Mouse (Mus musculus) stomach, embryonic 14.5 days (tissue): ENCODE results near the gene Pnrc2. TPM values are rescaled to one million over a fixed set of nuclear protein-coding genes. Genes with fewer than 3 reads are reported as not detected.
A peak's percentile ranks its signal among the peaks of the same experiment; 100 is the strongest.

Source experiments
- ATAC-seq: fragments of 200-750 bp; cut with Nextera tagmentation; 2 replicates; pipeline ENCODE4 v1.8.0; 2017; ENCODE audit warnings: low read depth, moderate TSS enrichment; ENCODE audit not compliant: insufficient number of reproducible peaks, insufficient read depth, low FRiP score
- H3K27ac ChIP-seq: fragments of 300-500 bp; sonication (generic); 2 replicates; pipeline ENCODE4 v1.5.1; 2014; ENCODE audit warnings: mild to moderate bottlenecking, low read length, moderate library complexity, mixed read lengths
- H3K27me3 ChIP-seq: fragments of 300-500 bp; sonication (generic); 2 replicates; pipeline ENCODE4 v1.6.1; 2014; ENCODE audit warnings: low read length, control low read depth, mixed read lengths; ENCODE audit not compliant: control insufficient read depth, insufficient read depth
- H3K36me3 ChIP-seq: fragments of 300-500 bp; sonication (generic); 2 replicates; pipeline ENCODE4 v1.6.1; 2014; ENCODE audit warnings: mild to moderate bottlenecking, control low read depth, low read length, moderate library complexity, mixed read lengths; ENCODE audit not compliant: control insufficient read depth, insufficient read depth
- H3K4me1 ChIP-seq: fragments of 300-500 bp; sonication (generic); 2 replicates; pipeline ENCODE4 v1.6.1; 2014; ENCODE audit warnings: low read length, control low read depth, mixed read lengths; ENCODE audit not compliant: control insufficient read depth, insufficient read depth
- H3K4me2 ChIP-seq: fragments of 300-500 bp; sonication (generic); replicated peaks from 2 replicates; pipeline ENCODE4 v1.6.1; 2014; ENCODE audit warnings: low read depth, low read length, control low read depth
- H3K4me3 ChIP-seq: fragments of 300-500 bp; sonication (generic); 2 replicates; pipeline ENCODE4 v1.5.1; 2014; ENCODE audit warnings: low read depth, low read length, control low read depth
- H3K9ac ChIP-seq: fragments of 300-500 bp; sonication (generic); replicated peaks from 2 replicates; pipeline ENCODE4 v1.6.1; 2014; ENCODE audit warnings: low read depth, mild to moderate bottlenecking, control low read depth, low read length, moderate library complexity, mixed read lengths
- H3K9me3 ChIP-seq: fragments of 300-500 bp; sonication (generic); 2 replicates; pipeline ENCODE4 v1.6.1; 2016; ENCODE audit warnings: low read depth, low read length, control low read depth; ENCODE audit not compliant: control insufficient read depth
- WGBS: fragments of 180-500 bp; shearing (Covaris S2); extraction: QIAGEN DNeasy Blood & Tissue Kit; methylation state at CpG from one replicate; pipeline ENCODE4 v1.1.7; 2014; 5-methylcytosine and 5-hydroxymethylcytosine counted together
- polyA plus RNA-seq: library from polyadenylated mRNA; unstranded; fragments of >200 nt; fragmentation: Nextera tagmentation; extraction: Ambion mirVana; gene quantifications from 2 replicates; pipeline ENCODE4 v1.2.1, GENCODE M21; 2014

Pnrc2 gene
- polyA plus RNA-seq, 1 experiment from 2014 or later, result 172 TPM

GRCm38 (mm10) chr4:135870227-135871023 lies 3.2 kb downstream of the Pnrc2 start:
- Histone ChIP-seq H3K9me3 (no peaks in the 10 kb centered on the region), H3K27ac (no peak overlapping the region), H3K36me3 (peaks cover 21% of the 10 kb centered on the region), H3K4me3 (no peak overlapping the region), H3K4me1 (peaks cover 25% of the 10 kb centered on the region), H3K27me3 (no peaks in the 10 kb centered on the region), H3K4me2 (peak overlapping the region; percentile 65), H3K9ac (no peak overlapping the region)
- no peak for ATAC-seq
- 17% methylated on average over 2 of the region's 2 CpGs for WGBS

DNA sequence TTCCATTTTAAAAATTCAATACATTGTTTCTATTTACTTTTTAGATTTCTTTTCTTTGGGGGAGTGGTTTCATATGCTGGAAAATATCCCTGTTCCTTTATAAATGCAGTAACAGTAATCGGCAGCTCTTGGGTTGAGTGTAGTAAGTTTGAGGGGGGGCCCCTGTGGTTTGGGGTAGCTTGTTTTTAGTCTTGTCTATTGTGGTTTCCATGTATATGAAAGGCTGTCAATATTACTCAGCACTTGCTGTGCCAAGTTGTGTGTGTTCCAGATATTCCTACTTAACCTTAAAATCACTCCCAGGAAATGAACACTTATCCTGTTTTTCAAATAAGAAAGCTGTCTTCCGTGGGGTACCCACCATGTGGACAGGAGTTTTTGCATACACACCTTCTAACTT lies 4.7 kb downstream of the Pnrc2 start:
- no peak overlapping the region for H3K4me2 ChIP-seq
- peak overlapping the region; percentile 13; the same call in 1 of the 2 replicates for H3K27ac ChIP-seq
- H3K4me3 ChIP-seq, result no peak overlapping the region
- no peak for ATAC-seq
- H3K27me3 ChIP-seq, result no peaks in the 10 kb centered on the region
- H3K9me3 ChIP-seq, result no peaks in the 10 kb centered on the region
- H3K4me1 ChIP-seq, result peaks cover 13% of the 10 kb centered on the region; the same call in 1 of the 2 replicates
- H3K9ac ChIP-seq, result no peak overlapping the region
- 43% methylated on average over 2 of the region's 2 CpGs for WGBS
- peaks cover 21% of the 10 kb centered on the region for H3K36me3 ChIP-seq

GRCm38 (mm10) chr4:135857597-135858186 lies 16.0 kb downstream of the Pnrc2 start:
- no peak overlapping the region for H3K27ac ChIP-seq
- H3K4me2 ChIP-seq, result peak overlapping the region; percentile 75
- H3K4me1 ChIP-seq, result peaks cover 27% of the 10 kb centered on the region; the same call in 1 of the 2 replicates
- no peaks in the 10 kb centered on the region for H3K27me3 ChIP-seq
- H3K9ac ChIP-seq, result peak overlapping the region; percentile 95
- ATAC-seq, result no peak
- 3% methylated on average over 7 of the region's 7 CpGs for WGBS
- H3K9me3 ChIP-seq, result no peaks in the 10 kb centered on the region
- peak overlapping the region; percentile 93 for H3K4me3 ChIP-seq
- H3K36me3 ChIP-seq, result peaks cover 7% of the 10 kb centered on the region; the same call in 1 of the 2 replicates

DNA sequence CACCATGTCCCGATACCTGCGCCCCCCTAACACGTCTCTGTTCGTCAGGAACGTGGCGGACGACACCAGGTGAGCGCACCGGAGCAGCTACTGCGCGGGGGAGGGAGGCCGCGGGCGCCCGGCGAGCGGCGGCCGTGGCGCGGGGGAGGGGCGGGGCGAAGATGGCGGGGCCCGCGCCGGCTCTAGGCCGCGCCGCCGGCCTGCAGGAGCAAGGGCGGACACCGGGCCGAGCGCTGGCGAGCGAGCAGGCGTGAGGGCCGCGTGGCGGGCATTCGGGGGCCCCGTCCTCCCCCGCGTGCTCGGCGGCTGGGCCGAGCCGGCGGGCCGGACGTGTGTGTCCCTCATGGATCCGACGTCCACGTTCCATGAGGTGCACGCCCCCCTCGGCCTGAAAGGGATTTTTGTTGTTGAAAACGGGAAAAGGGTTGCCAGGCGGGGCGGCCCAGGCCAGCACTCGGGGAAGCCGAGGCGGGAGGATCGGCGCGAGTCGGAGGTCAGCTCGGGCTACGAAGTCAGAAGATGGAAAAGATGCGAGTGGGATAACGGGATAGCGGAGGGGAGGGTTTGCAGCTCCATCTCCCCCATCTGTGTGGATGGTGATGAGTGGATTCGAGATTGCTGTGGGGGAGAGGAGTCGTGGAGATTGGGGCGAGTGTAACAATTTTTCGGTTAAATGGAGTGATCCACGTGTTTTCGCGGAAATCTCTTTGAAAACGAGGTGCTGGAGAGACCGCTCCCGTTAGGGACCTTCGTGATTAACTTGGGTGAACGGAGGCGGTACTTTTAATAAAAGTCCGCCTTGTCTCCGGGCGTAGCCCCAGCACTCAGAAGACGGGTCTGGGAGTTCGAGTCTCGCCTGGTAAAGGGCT lies 17.2 kb downstream of the Pnrc2 start:
- Histone ChIP-seq H3K4me2 (peak overlapping the region; percentile 75), H3K4me3 (peak overlapping the region; percentile 93), H3K4me1 (peaks cover 27% of the 10 kb centered on the region; the same call in 1 of the 2 replicates), H3K27me3 (no peaks in the 10 kb centered on the region), H3K27ac (peak overlapping the region; percentile 100), H3K36me3 (peaks cover 7% of the 10 kb centered on the region; the same call in 1 of the 2 replicates), H3K9ac (peak overlapping the region; percentile 95), H3K9me3 (no peaks in the 10 kb centered on the region)
- WGBS, result under 1% methylated on average over 89 of the region's 91 CpGs
- peak; percentile 77 for ATAC-seq

- Histone ChIP-seq H3K4me3 (peak within 1 kb of the TSS; percentile 93), H3K9me3 (no peaks in the 10 kb centered on the region), H3K36me3 (peaks cover 7% of the 10 kb centered on the region; the same call in 1 of the 2 replicates), H3K27ac (peak within 1 kb of the TSS; percentile 100), H3K4me1 (peaks cover 27% of the 10 kb centered on the region; the same call in 1 of the 2 replicates), H3K4me2 (peak within 1 kb of the TSS; percentile 88), H3K9ac (peak within 1 kb of the TSS; percentile 95), H3K27me3 (no peaks in the 10 kb centered on the region)
- peak; percentile 93 for ATAC-seq
- WGBS, result under 1% methylated on average over 59 of the region's 67 CpGs
These were observed 18.0 kb downstream of the Pnrc2 start, which contains the start of gene Srsf10 for GRCm38 (mm10) chr4:135855536-135856222. TSS of gene Srsf10 (plus strand) at chr4:135855747.

DNA sequence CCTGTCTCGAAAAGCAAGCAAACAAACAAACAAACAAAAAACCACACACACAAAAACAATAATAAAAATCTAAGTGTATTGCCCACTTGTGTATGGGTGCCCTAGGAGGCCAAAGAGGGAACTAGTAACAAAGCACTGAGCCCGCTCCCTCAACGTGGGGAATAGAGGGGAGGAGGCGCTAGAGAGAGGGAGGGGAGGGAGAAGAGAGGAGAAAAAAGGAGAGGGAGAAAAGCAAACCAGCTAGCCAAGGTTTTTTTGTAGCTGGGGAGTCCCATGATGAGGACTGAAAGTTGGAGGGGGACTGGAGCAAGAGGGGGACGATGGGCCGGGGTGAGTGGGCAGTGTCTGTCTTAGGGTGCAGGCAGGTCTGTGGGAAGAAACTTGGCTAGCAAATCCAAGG lies 18.6 kb downstream of the Pnrc2 start:
- Histone ChIP-seq H3K4me1 (peaks cover 25% of the 10 kb centered on the region; the same call in 1 of the 2 replicates), H3K9me3 (no peaks in the 10 kb centered on the region), H3K27me3 (no peaks in the 10 kb centered on the region), H3K27ac (peak overlapping the region; percentile 100), H3K9ac (peak overlapping the region; percentile 84), H3K4me3 (peak overlapping the region; percentile 93), H3K36me3 (peaks cover 6% of the 10 kb centered on the region; the same call in 1 of the 2 replicates), H3K4me2 (peak overlapping the region; percentile 88)
- peak; percentile 5; the same call in 1 of the 2 replicates for ATAC-seq
- WGBS, result 6% methylated on average over 6 of the region's 6 CpGs

- Histone ChIP-seq H3K9ac (no peak overlapping the region; the same call in 1 of the 2 replicates), H3K4me3 (no peak overlapping the region), H3K9me3 (no peaks in the 10 kb centered on the region), H3K4me2 (peak overlapping the region; percentile 88), H3K36me3 (0 out of 2 replicates have a peak, but pooled peaks cover 1% of the 10 kb centered on the region), H3K4me1 (peaks cover 21% of the 10 kb centered on the region; the same call in 1 of the 2 replicates), H3K27ac (peak overlapping the region; percentile 100), H3K27me3 (no peaks in the 10 kb centered on the region)
- WGBS, result 72% methylated on average over 11 of the region's 11 CpGs
- no peak for ATAC-seq
These were observed 19.0 kb downstream of the Pnrc2 start for GRCm38 (mm10) chr4:135854630-135855029.
